Mouse (Mus musculus): ENCODE measurements at regions not wholly inside any gene's neighbourhood (a gene's known extent, or its start where the extent isn't known, plus 50 kb on each side); places are given as distances from the start of the nearest gene placed in this dataset.

- Histone ChIP-seq H3K9ac (ENCODE audit: control insufficient read depth, low read depth, low read length, poor library complexity, severe bottlenecking) (no peak overlapping the region), H3K79me2 (ENCODE audit: control insufficient read depth, insufficient read depth, low read length, poor library complexity) (no peaks in the 10 kb centered on the region), H3K9me3 (replicated peaks; ENCODE audit: insufficient read depth, low read length) (no peaks in the 10 kb centered on the region), H3K4me1 (ENCODE audit: control insufficient read depth in 1 of 2, insufficient read depth in 2 of 2, low read length in 2 of 2) (no peaks in the 10 kb centered on the region), H3K27ac (ENCODE audit: control insufficient read depth, low read depth, low read length) (no peak overlapping the region), H3K4me3 (ENCODE audit: control insufficient read depth in 1 of 2, insufficient read depth in 1 of 2, low read depth in 2 of 2, low read length in 2 of 2) (no peak overlapping the region), H3K27me3 (ENCODE audit: control insufficient read depth in 1 of 2, insufficient read depth in 2 of 2, low read length in 2 of 2) (no peaks in the 10 kb centered on the region), H3K36me3 (ENCODE audit: control insufficient read depth in 1 of 2, insufficient read depth in 2 of 2, low read length in 2 of 2) (no peaks in the 10 kb centered on the region)
- no peak for DNase-seq (ENCODE audit: low read depth, low spot score)
- TF ChIP-seq TCF12 (IDR thresholded peaks at IDR 0.05; ENCODE audit: low read depth, low read length), result no peak
- TF ChIP-seq JUND (IDR thresholded peaks at IDR 0.05; ENCODE audit: low read depth, low read length), result no peak
- no peak for TF ChIP-seq EP300 (IDR thresholded peaks at IDR 0.05; ENCODE audit: low read depth in 1 of 2, low read length in 2 of 2)
- TF ChIP-seq E2F4 (IDR thresholded peaks at IDR 0.05; ENCODE audit: borderline replicate concordance, low read depth, low read length), result no peak
- TF ChIP-seq TAL1 (IDR thresholded peaks at IDR 0.05; ENCODE audit: low read length), result no peak
- no peak for TF ChIP-seq NELFE (IDR thresholded peaks at IDR 0.05; ENCODE audit: low read depth, low read length)
- TF ChIP-seq USF2 (IDR thresholded peaks at IDR 0.05; ENCODE audit: borderline replicate concordance in 1 of 2, insufficient read depth in 1 of 2, low read depth in 1 of 2, low read length in 2 of 2), result no peak
These were observed 62.5 kb upstream of the Sgcd start for GRCm38 (mm10) chr11:48051156-48051866.

GRCm38 (mm10) chr11:48048311-48048710 lies 59.5 kb upstream of the Sgcd start:
- TF ChIP-seq BHLHE40 (IDR thresholded peaks at IDR 0.05; ENCODE audit: borderline replicate concordance, low read depth, low read length) (no peak), GABPA (IDR thresholded peaks at IDR 0.05; ENCODE audit: low read depth, low read length) (no peak), KAT2A (conservative IDR thresholded peaks at IDR 0.05; ENCODE audit: low read depth, low read length) (no peak), ZC3H11A (IDR thresholded peaks at IDR 0.05; ENCODE audit: low read depth, low read length) (no peak), MEF2A (IDR thresholded peaks at IDR 0.05; ENCODE audit: extremely low read depth, insufficient replicate concordance, low read depth, low read length, poor library complexity, severe bottlenecking) (no peak), CHD1 (IDR thresholded peaks at IDR 0.05; ENCODE audit: low read depth, low read length) (no peak), MYB (IDR thresholded peaks at IDR 0.05; ENCODE audit: low read depth, low read length) (no peak), GATA1 (IDR thresholded peaks at IDR 0.05; ENCODE audit: low read depth, low read length) (no peak), ZMIZ1 (IDR thresholded peaks at IDR 0.05; ENCODE audit: low read depth, low read length) (no peak), CTCF (IDR thresholded peaks at IDR 0.05 in 2 of 3, conservative IDR thresholded peaks at IDR 0.05 in 1 of 3; ENCODE audit: control insufficient read depth in 1 of 3, insufficient read depth in 1 of 3, low read depth in 2 of 3, low read length in 3 of 3, poor library complexity in 1 of 3, severe bottlenecking in 1 of 3) (no peak), POLR2A (IDR thresholded peaks at IDR 0.05; ENCODE audit: control insufficient read depth in 1 of 2, insufficient read depth in 1 of 2, low read depth in 1 of 2, low read length in 2 of 2, poor library complexity in 1 of 2) (no peak), POLR2AphosphoS5 (IDR thresholded peaks at IDR 0.05; ENCODE audit: borderline replicate concordance, low read depth, low read length) (no peak), NELFE (IDR thresholded peaks at IDR 0.05; ENCODE audit: low read depth, low read length) (no peak), USF1 (IDR thresholded peaks at IDR 0.05; ENCODE audit: low read depth, low read length) (no peak), ELF1 (IDR thresholded peaks at IDR 0.05; ENCODE audit: low read depth, low read length) (no peak), MAFK (IDR thresholded peaks at IDR 0.05; ENCODE audit: borderline replicate concordance, low read depth, low read length) (no peak), MXI1 (IDR thresholded peaks at IDR 0.05; ENCODE audit: low read depth, low read length) (no peak), EP300 (IDR thresholded peaks at IDR 0.05; ENCODE audit: low read depth in 1 of 2, low read length in 2 of 2) (no peak), JUND (IDR thresholded peaks at IDR 0.05; ENCODE audit: low read depth, low read length) (no peak)
- Histone ChIP-seq H3K27ac (ENCODE audit: control insufficient read depth, low read depth, low read length) (no peak overlapping the region), H3K79me2 (ENCODE audit: control insufficient read depth, insufficient read depth, low read length, poor library complexity) (no peaks in the 10 kb centered on the region), H3K9ac (ENCODE audit: control insufficient read depth, low read depth, low read length, poor library complexity, severe bottlenecking) (no peak overlapping the region), H3K36me3 (ENCODE audit: control insufficient read depth in 1 of 2, insufficient read depth in 2 of 2, low read length in 2 of 2) (no peaks in the 10 kb centered on the region), H3K9me3 (replicated peaks; ENCODE audit: insufficient read depth, low read length) (no peaks in the 10 kb centered on the region), H3K27me3 (ENCODE audit: control insufficient read depth in 1 of 2, insufficient read depth in 2 of 2, low read length in 2 of 2) (no peaks in the 10 kb centered on the region), H3K4me1 (ENCODE audit: control insufficient read depth in 1 of 2, insufficient read depth in 2 of 2, low read length in 2 of 2) (no peaks in the 10 kb centered on the region), H3K4me3 (ENCODE audit: control insufficient read depth in 1 of 2, insufficient read depth in 1 of 2, low read depth in 2 of 2, low read length in 2 of 2) (no peak overlapping the region)
- no peak for DNase-seq (ENCODE audit: low read depth, low spot score)
